Mouse (Mus musculus): ENCODE data around the gene Tead3.

DNA sequence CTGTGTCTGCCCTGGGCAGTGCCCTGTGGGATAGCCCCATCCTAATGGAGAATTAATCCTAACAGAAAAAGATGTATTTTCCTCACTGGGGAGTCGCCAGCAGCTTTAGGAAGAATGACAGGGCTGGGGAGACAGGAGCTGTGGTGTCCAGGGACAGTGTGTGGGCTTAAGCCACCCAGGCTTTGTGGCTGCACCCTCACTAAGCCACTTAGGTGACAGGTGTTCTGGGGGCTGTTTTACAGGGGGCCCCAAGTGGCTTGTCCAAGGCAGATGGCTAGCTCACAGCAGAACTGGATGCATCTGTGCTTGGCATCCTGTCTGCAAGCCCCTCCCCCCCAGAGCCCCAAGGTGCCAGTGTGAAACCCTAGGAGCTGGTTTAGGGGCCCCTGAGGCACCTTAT is 21.3 kb upstream of the Tead3 start:
- TF ChIP-seq CTCF (IDR thresholded peaks at IDR 0.05; ENCODE audit: low read depth, low read length) = no peak
- TF ChIP-seq GATA1 (IDR thresholded peaks at IDR 0.05; ENCODE audit: borderline replicate concordance, low read length) = no peak
- TF ChIP-seq POLR2AphosphoS5 (IDR thresholded peaks at IDR 0.05; ENCODE audit: insufficient replicate concordance, low read depth, low read length) = no peak
